Mouse (Mus musculus) Patski (cell line): ENCODE data around the gene Fam8a1. TPM values are rescaled to one million over a fixed set of nuclear protein-coding genes. Genes with fewer than 3 reads are reported as not detected.

ENCODE experiments used
- ATAC-seq: fragments of 100-300 bp; one replicate; pipeline ENCODE4 v1.8.0; 2021
- CTCF ChIA-PET: fragments of 350-600 bp; sonication (Branson Sonifier 250); formaldehyde crosslinking; loops from one replicate; lab custom pipeline; 2022; ENCODE audit warnings: inconsistent platforms; lab: Charles Lee
- POLR2A ChIA-PET: fragments of 350-600 bp; sonication (Branson Sonifier 250); formaldehyde crosslinking; loops from one replicate; lab custom pipeline; 2022; ENCODE audit warnings: antibody characterized with exemption, inconsistent platforms; lab: Charles Lee
- DNase-seq: peaks from one replicate; pipeline ENCODE4 v3.0.0-alpha.2; 2011; ENCODE audit warnings: low read depth, low spot score
- H3K27me3 ChIP-seq: fragments of 371-371 bp; one replicate; pipeline ENCODE4 v1.5.1; 2021
- CTCF ChIP-seq: fragments of 100-300 bp; IDR thresholded peaks from one replicate; pipeline ENCODE4 v1.5.1; 2021
- in situ Hi-C: fragments of 300-500 bp; cut with MboI; formaldehyde crosslinking; loops from 3 replicates; pipeline ENCODE4 v1.11.1; 2018; ENCODE audit warnings: low pct_unique_long_range_greater_than_20kb, mixed read lengths
- polyA plus RNA-seq: library from polyadenylated mRNA; unstranded; gene quantifications from one replicate; pipeline ENCODE4 v1.2.3, GENCODE M21; 2021

Gene Fam8a1
- polyA plus RNA-seq, 1 experiment from 2014 or later, result 52.0 TPM

DNA sequence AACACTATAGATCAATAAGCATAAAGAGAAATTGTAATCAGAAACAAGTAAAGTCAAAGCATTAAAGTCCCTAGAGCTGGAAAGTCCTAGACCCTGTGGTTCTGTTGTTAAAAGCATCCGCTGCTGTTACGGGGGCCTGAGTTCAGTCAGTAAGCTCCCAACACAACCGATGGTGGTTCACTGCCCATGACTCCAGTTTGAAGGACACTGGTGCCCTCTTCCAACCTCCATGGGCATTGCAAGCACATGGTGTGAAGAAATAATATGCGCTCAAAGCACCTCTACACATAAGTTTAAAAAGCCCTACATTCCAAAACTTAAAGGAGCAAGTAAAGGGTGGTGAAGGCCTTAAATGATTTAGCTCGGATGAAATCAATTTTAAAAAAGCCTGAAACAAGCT is 33.8 kb downstream of the Fam8a1 start:
- TF ChIP-seq CTCF, result peak; percentile 20
- no peaks in the 10 kb centered on the region for H3K27me3 ChIP-seq
- ChIA-PET POLR2A (no interaction called here), CTCF (interaction anchor here (0.8 to 1.9 kb wide), 3 partner anchors 12 to 21 kb away, joined by 3 to 5 read pairs (median 5); no protein-coding TSS in a partner anchor)
- in situ Hi-C loops, result no loop called here
- ATAC-seq, result no peak
- DNase-seq, result no peak

DNA sequence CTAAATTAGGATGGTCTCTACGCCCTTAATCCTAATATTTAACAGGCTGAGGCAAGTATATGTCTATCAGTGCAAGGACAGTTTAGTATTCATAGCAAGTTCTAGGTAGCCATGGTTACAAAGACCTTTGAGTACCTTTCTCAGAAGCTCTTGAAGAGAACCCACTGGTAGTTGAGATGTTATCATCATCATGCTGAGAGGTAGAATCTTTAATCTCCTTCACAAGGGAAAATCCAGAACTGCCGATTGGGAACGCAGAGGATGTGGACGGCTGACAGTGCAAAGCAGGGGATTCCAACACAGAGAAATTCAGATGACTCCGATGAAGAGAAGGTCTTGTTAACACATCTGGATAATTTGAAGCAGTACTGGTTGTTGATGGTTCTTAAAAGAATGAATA is 44.2 kb downstream of the Fam8a1 start:
- no peaks in the 10 kb centered on the region for H3K27me3 ChIP-seq
- no peak for TF ChIP-seq CTCF
- CTCF ChIA-PET, result no interaction called here
- ATAC-seq (no peak), DNase-seq (no peak)
- POLR2A ChIA-PET, result no interaction called here
- in situ Hi-C loops, result no loop called here

DNA sequence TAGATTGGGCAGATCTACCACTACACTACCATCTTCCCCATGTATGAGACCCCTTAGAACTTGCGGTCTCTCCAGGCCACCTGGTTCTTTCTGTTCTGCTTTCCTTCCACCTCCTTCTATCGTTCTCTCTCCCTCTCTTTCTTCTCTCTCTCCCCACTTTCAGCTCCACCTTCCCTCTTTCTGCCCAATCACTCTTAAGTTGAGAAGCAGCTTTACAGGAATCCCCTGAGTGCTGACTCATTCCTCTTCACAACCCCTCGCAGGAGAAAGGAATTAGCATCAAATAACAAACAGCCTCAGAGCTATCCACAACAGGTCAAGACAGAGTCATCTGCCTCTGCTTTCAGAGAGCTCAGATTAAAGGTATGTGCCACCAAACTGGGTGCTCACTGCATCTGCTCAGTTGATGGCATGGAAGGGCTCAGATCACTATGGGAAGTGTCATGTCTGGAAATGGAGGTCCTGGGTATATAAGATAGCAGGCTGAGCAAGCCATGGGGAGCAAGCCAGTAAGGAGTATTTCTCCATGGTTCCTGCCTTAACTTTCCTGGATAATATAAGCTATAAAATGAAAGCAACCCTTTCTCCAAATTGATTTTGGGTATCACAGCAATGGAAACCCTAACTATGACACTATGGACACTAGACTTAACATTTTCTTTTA is 46.8 kb downstream of the Fam8a1 start:
- peak; percentile 54 for ATAC-seq
- CTCF ChIA-PET, result interaction anchor here (0.9 to 2.5 kb wide), 2 partner anchors 8 to 31 kb away, joined by 3 to 8 read pairs; no protein-coding TSS in a partner anchor
- no peaks in the 10 kb centered on the region for H3K27me3 ChIP-seq
- in situ Hi-C loops, result loop anchor here (5.0 kb wide), 1 partner anchor 81 kb away; no protein-coding TSS in a partner anchor
- TF ChIP-seq CTCF, result no peak
- no peak for DNase-seq
- POLR2A ChIA-PET, result no interaction called here

DNA sequence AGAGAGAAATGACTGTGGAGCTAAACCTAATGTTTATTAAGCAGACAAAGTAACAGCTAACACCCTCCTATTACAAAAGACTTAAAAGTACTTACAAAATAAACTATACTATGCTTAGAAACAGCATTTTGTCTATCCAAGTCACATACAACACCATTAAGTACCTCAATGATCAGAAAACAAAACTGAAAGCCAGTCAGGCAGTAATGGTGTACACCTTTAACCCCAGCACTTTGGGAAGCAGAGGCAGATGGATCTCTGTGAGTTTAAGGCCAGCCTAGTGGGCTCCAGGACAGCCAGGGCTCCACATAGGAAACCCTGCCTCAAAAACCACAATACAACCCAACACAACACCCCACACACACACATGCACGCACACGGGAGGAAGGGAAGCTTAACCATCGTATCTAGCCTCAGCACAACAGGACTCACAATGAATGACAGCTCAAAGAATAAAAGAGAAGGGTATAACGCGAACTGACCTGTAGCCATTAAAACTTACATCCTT is 49.6 kb downstream of the Fam8a1 start:
- ChIA-PET CTCF (interaction anchor here (1.9 kb wide), 1 partner anchor 16 kb away, joined by 5 read pairs; no protein-coding TSS in a partner anchor), POLR2A (no interaction called here)
- in situ Hi-C loops, result loop anchor here (5.0 kb wide), 1 partner anchor 78 kb away; no protein-coding TSS in a partner anchor

DNA sequence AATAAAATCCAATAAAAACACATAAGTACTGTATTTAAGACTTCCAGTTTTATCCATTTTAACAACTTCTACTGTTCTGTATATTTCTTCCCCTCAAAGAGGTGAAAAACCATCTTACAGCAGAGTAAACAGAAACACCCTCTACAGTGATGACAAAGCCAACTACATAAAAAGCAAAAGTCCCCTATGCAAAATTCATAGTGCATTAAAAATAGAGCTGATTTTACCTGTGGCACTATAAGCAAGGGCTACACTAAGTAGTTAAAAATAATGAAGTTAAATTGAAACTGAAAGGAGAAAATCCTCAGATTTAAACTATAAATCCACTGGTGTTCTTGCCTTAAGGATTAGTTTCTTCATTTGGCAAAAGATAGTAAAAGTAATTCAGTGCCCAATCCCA is 51.7 kb downstream of the Fam8a1 start:
- in situ Hi-C loops, result no loop called here
- CTCF ChIA-PET, result interaction anchor here (0.9 kb wide), 1 partner anchor 12 kb away, joined by 3 read pairs; no protein-coding TSS in a partner anchor
- no peaks in the 10 kb centered on the region for H3K27me3 ChIP-seq
- ATAC-seq, result no peak
- TF ChIP-seq CTCF, result no peak
- POLR2A ChIA-PET, result no interaction called here
- no peak for DNase-seq

More for the DNA sequence above, 49.6 kb downstream of the Fam8a1 start:
- DNase-seq (no peak), ATAC-seq (no peak)
- no peak for TF ChIP-seq CTCF
- H3K27me3 ChIP-seq, result no peaks in the 10 kb centered on the region

DNA sequence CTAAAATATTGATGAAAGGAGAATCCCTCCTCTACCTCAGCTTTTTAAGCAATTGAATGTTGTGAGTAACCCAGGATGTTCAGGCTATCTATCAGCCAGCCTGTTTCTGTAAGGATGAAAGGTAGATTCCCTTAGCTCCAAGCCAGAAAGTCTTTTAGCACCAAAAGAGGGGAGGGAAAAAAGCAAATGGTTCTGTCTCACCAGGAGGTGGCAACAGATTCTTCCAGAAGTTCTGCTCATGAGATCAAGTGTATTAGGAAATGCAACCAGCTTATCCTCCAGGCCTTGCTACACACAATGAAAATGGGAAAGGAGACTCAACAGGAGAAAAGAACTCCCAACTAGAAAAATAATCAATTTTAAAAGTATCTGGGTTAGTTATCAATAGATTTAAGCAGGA is 55.0 kb downstream of the Fam8a1 start:
- CTCF ChIA-PET, result interaction anchor here (0.6 to 2.5 kb wide), 11 partner anchors 9 to 293 kb away, joined by 3 to 8 read pairs (median 3); no protein-coding TSS in a partner anchor
- in situ Hi-C loops, result no loop called here
- peak; percentile 60 for TF ChIP-seq CTCF
- POLR2A ChIA-PET, result interaction anchor here (0.9 to 1.5 kb wide), 2 partner anchors 12 to 15 kb away, joined by 3 to 4 read pairs; no protein-coding TSS in a partner anchor
- no peak for DNase-seq
- no peak for ATAC-seq
- no peaks in the 10 kb centered on the region for H3K27me3 ChIP-seq

DNA sequence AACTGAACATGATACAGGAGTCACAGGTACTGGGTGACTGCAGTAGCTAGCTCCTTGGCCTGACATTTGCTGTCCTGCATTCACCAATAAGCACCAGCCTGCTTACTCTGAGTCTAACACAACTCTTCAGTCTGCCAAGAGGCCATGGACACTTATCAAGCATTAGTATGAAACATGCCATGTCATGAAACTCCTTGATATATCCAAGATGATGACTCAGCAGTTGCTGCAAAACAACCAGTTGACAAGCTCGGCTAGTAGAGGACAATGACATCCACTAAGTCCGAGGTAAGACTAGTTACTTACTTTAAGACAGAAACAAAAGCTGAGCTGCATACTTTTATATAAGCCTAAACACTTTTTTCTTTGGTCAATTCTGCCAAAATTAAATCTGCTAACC is 55.9 kb downstream of the Fam8a1 start:
- no peak for TF ChIP-seq CTCF
- H3K27me3 ChIP-seq, result no peaks in the 10 kb centered on the region
- POLR2A ChIA-PET, result interaction anchor here (1.2 to 1.5 kb wide), 2 partner anchors 11 to 20 kb away, joined by 4 to 5 read pairs; no protein-coding TSS in a partner anchor
- DNase-seq, result no peak
- in situ Hi-C loops, result no loop called here
- CTCF ChIA-PET, result interaction anchor here (0.6 to 2.5 kb wide), 8 partner anchors 12 to 292 kb away, joined by 3 to 7 read pairs (median 4); no protein-coding TSS in a partner anchor
- no peak for ATAC-seq

DNA sequence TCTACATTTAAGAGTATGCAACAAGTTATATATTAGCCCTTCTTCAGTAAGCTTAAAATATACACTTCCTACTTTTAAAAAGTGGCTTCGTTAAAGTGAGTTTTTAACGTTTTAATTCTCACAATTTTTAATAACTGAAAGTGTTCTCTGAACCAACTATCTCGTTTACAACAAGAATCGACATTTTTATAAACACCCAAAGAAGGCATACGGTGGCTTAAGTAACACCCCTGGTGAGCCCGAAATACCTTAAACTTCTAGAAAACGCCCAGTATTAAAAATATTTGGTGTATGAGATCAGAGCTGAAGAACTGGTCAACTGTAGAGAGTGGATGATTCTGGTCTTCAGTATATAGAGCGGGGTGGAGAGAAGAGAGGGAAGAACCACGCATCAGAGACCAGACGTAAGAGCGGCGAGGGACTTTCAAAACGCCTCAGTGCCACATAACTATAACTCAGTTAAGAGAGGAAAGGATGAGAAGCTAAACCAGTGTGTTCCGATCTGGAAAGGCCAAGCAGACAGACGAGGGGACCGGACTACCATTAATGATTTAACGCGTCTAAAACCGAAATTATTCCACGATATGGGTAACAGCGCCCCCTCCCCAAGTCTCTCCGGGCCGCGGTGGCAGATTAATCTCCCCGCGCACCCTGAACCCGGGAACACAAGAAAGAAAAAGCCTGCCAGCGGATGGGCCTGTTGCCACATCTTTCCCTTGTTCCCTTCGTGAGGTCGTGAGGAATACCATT is 57.1 kb downstream of the Fam8a1 start:
- TF ChIP-seq CTCF, result peak; percentile 32
- no peaks in the 10 kb centered on the region for H3K27me3 ChIP-seq
- POLR2A ChIA-PET, result interaction anchor here (0.9 to 1.2 kb wide), 3 partner anchors 18 to 56 kb away, joined by 3 to 5 read pairs (median 4); no protein-coding TSS in a partner anchor
- in situ Hi-C loops, result no loop called here
- CTCF ChIA-PET, result interaction anchor here (0.7 to 2.5 kb wide), 2 partner anchors 17 to 52 kb away, joined by 3 to 6 read pairs; no protein-coding TSS in a partner anchor
- peak; percentile 75 for ATAC-seq
- no peak for DNase-seq

DNA sequence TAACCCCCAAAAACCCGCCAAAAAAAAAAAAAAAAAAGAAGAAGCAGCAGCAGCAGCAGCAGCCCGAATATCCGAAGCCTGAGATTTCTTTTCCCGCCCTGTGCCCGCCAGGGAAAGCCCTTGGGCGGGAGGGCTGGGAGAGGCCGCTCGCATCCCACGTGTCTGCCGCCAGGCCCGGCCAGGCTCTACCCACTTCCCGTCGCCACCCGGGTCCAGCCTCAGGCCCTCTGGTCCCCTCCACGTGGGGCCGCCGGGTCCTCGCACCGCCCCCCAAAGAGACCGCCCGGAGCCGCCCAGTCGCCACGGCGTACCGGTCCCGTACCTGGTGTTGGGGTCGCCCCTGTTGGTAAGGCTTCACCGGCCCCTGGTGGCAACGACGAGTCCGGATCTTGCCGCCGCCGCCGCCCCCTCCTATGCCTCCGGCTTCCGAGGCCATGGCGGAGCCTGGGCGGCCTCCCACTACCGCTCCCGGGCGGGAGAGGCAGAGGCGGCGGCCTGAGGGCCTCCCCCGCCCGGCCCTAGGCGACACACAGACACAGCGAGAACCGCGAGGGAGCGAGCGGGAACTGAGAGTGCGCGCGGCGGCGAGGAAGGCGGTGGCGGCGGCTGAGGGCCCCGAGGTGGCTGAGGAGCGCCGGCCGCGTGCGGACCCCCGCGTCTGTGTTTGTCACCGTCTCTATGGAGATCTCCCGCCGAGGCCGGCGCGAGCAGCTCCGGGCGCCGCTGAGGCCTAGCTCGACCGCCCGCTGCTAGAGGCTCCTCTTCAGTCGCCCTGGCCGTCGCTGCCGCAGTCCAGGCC is 57.9 kb downstream of the Fam8a1 start:
- no peak for TF ChIP-seq CTCF
- ChIA-PET POLR2A (interaction anchor here (1.0 to 1.4 kb wide), 3 partner anchors 9 to 60 kb away, joined by 3 read pairs; no protein-coding TSS in a partner anchor), CTCF (interaction anchor here (0.9 kb wide), 1 partner anchor 14 kb away, joined by 3 read pairs; no protein-coding TSS in a partner anchor)
- ATAC-seq (peak; percentile 57), DNase-seq (no peak)
- in situ Hi-C loops, result no loop called here
- H3K27me3 ChIP-seq, result no peaks in the 10 kb centered on the region

Other genes starting within 250 kb of the Fam8a1 start
- not detected for gene Cap2, start 167.7 kb upstream of the Fam8a1 start, polyA plus RNA-seq
- gene Nup153, start 58.4 kb downstream of the Fam8a1 start, polyA plus RNA-seq, result 48.9 TPM